Mouse (Mus musculus): Measurements from ENCODE around the gene Dbp.

DNA sequence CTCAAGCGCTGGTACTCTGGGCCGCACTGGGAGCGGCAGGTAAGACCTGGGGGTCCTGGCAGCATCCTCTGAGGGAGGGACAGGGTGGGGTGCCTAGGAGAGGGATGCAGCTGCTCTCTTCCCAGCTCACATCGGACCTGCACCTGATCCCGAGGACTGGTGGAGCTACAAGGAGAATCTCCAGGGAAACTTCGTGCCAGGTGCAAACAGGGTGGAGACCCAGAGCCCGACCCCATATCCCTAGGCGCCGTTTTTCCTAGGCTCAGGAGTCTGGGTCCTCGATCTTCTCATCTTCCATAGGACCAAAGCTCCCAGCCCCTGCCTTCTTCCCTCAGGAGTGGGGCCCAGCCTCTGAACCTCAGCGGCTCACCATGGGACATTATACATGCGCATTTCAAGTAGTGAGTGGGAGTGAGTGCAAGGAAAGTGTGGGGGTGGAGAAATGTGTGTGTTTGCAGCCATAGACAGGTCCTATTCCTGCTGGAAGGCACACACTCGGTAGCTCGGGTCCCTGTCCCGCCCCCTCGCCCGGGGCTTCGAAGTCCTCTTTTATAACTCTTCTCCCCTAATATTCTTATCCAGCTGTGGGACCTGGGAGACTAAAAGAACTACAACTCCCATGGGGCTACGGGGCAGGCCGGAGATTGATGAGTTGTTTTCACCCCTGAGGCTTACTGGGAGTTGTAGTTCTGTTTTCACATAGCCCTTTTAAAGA lies 4.4 kb upstream of the Dbp start:
- TF ChIP-seq POLR2A (IDR thresholded peaks at IDR 0.05; ENCODE audit: extremely low read depth, insufficient read depth, low read length) (no peak), CTCF (IDR thresholded peaks at IDR 0.05; ENCODE audit: low read depth, low read length) (no peak)

All from liver, adult 2 months (tissue).